In the genomic region with DNA sequence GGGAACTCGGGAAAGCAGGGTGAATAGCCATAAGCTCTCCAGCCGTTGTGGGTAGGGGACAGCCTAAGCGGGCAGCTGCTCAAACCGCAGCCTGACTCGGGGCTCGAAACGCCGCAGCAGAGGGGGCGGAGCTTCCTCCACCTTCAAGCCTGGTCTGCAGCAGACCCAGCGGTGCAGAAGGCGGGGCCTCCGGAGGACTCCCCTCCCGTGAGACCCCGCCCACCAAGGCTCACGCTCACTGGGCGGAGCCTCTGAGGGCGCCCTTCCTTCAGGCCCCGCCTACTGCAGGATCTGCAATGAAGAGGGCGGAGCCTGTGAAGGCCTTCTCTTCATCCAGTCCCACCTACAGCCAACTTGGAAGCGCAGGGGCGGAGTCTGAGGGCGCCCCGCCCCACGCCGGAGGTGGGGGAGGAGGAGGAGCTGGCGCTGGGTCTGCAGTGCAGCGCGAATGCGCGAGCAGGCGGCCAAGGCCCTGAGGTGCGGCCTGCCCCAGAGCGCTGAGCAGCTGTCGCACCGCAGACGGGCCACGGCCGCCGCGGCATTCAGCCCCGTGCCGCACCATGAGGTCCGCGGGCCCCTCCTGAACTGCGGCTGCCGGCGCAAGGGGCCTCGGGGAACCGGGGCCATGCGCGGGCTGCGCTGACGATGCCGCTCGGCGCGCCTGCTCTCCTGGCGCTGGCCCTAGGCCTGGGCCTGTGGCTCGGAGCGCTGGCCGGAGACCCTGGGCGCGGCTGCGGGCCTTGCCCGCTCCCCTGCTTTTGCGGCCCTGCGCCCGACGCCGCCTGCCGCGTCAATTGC, we compare ENCODE assay signal across 8 mouse cellular contexts. TPM values are rescaled to one million over a fixed set of nuclear protein-coding genes. Genes with fewer than 3 reads are reported as not detected.
DNase-seq lines count a peak whose midpoint lies in the region; ATAC-seq and TF ChIP-seq lines count a peak whose summit lies in the region.

A gene (plus strand): TSS at position 217 of the 798 bp plus-strand sequence.

- H3K79me3 ChIP-seq in C2C12 (ENCODE audit: low read depth) = peaks cover 37% of the 10 kb centered on the region

- DNase-seq in brain, embryonic 14.5 days (ENCODE audit: low read depth) = peak; percentile 99
- DNase-seq in liver, adult 2 months (ENCODE audit: extremely low read depth, low read depth, low spot score) = peak; percentile 96
- peak; percentile 100 for DNase-seq in splenic B cell, adult 2 months (ENCODE audit: low read depth, low spot score)

- H3K27me3 ChIP-seq in C2C12 (ENCODE audit: control insufficient read depth, insufficient read depth, insufficient read length) = no peaks in the 10 kb centered on the region
- H3K27me3 ChIP-seq in erythroblast, embryonic 14.5 days (ENCODE audit: control insufficient read depth) = peaks cover 4% of the 10 kb centered on the region
- peaks cover under 1% of the 10 kb centered on the region; the same call in 1 of the 2 replicates for H3K27me3 ChIP-seq in heart, embryonic 11.5 days (ENCODE audit: control insufficient read depth, insufficient read depth, low read length)
- no peaks in the 10 kb centered on the region for H3K27me3 ChIP-seq in kidney, embryonic 16.5 days (ENCODE audit: insufficient read depth, low read length)
- H3K27me3 ChIP-seq in liver, adult 2 months (ENCODE audit: control insufficient read depth, insufficient read depth, low read length) = no peaks in the 10 kb centered on the region
- H3K27me3 ChIP-seq in myocyte (ENCODE audit: control insufficient read depth, insufficient read depth, insufficient read length) = peaks cover under 1% of the 10 kb centered on the region
- H3K27me3 ChIP-seq in splenic B cell, adult 2 months (ENCODE audit: control insufficient read depth, insufficient read depth, low read length, poor library complexity, severe bottlenecking) = no peaks in the 10 kb centered on the region

- H3K79me2 ChIP-seq in C2C12 (ENCODE audit: control insufficient read depth, insufficient read depth) (peaks cover 48% of the 10 kb centered on the region), myocyte (ENCODE audit: control insufficient read depth, insufficient read depth) (peaks cover 43% of the 10 kb centered on the region)
- H3K79me2 ChIP-seq in liver, adult 2 months (ENCODE audit: control insufficient read depth, insufficient read depth, low read length) = peaks cover 22% of the 10 kb centered on the region

- no peak for TF ChIP-seq CTCF in C2C12 (IDR thresholded peaks at IDR 0.05; ENCODE audit: control insufficient read depth, insufficient read depth, insufficient read length)
- TF ChIP-seq CTCF in brain, embryonic 14.5 days (IDR thresholded peaks at IDR 0.05; ENCODE audit: borderline replicate concordance, extremely low read depth, insufficient read depth, insufficient read length) = no peak
- no peak for TF ChIP-seq CTCF in liver, adult 2 months (IDR thresholded peaks at IDR 0.05; ENCODE audit: low read depth, low read length)

- peaks cover 38% of the 10 kb centered on the region for H3K4me1 ChIP-seq in erythroblast, embryonic 14.5 days (ENCODE audit: control insufficient read depth)
- peaks cover 13% of the 10 kb centered on the region for H3K4me1 ChIP-seq in heart, embryonic 11.5 days (ENCODE audit: control insufficient read depth, insufficient read depth, low read length)
- H3K4me1 ChIP-seq in kidney, embryonic 16.5 days (ENCODE audit: insufficient read depth, low read length) = peaks cover 17% of the 10 kb centered on the region
- peaks cover 8% of the 10 kb centered on the region for H3K4me1 ChIP-seq in liver, adult 2 months (ENCODE audit: control insufficient read depth, insufficient read depth, low read length)

- peak; percentile 100 for TF ChIP-seq POLR2A in brain, embryonic 14.5 days (IDR thresholded peaks at IDR 0.05; ENCODE audit: borderline replicate concordance, extremely low read depth, insufficient read depth, insufficient read length, poor library complexity, severe bottlenecking)
- peak; percentile 98 for TF ChIP-seq POLR2A in liver, adult 2 months (IDR thresholded peaks at IDR 0.05; ENCODE audit: extremely low read depth, insufficient read depth, low read length)
- TF ChIP-seq POLR2A in myocyte (IDR thresholded peaks at IDR 0.05; ENCODE audit: insufficient read length, low read depth) = peak; percentile 97

- under 1% methylated on average over 65 of the region's 72 CpGs for WGBS in heart, embryonic 11.5 days (ENCODE audit: insufficient replicate concordance)
- WGBS in kidney, embryonic 16.5 days = under 1% methylated on average over 67 of the region's 72 CpGs
- under 1% methylated on average over 71 of the region's 72 CpGs for WGBS in liver, adult 2 months

- ATAC-seq in heart, embryonic 11.5 days (replicated peaks; ENCODE audit: insufficient number of reproducible peaks, low FRiP score, low TSS enrichment) = peak; percentile 97
- ATAC-seq in kidney, embryonic 16.5 days (ENCODE audit: low FRiP score, low TSS enrichment) = peak; percentile 96

- H3ac ChIP-seq in C2C12 (ENCODE audit: control insufficient read depth, insufficient read length, low read depth) = peak within 1 kb of the TSS; percentile 85
- H3ac ChIP-seq in myocyte (ENCODE audit: control insufficient read depth, insufficient read length) = peak within 1 kb of the TSS; percentile 76

- H3K9me3 ChIP-seq in erythroblast, embryonic 14.5 days (ENCODE audit: control insufficient read depth, low read length) = no peaks in the 10 kb centered on the region
- no peaks in the 10 kb centered on the region for H3K9me3 ChIP-seq in heart, embryonic 11.5 days (replicated peaks; ENCODE audit: control insufficient read depth, low read length)
- H3K9me3 ChIP-seq in kidney, embryonic 16.5 days (ENCODE audit: low read length) = no peaks in the 10 kb centered on the region

- H3K9ac ChIP-seq in heart, embryonic 11.5 days (ENCODE audit: low read depth, low read length) = peak within 1 kb of the TSS; percentile 81
- peak within 1 kb of the TSS; percentile 89 for H3K9ac ChIP-seq in kidney, embryonic 16.5 days (replicated peaks; ENCODE audit: low read length)
- H3K9ac ChIP-seq in liver, adult 2 months (ENCODE audit: low read depth, low read length) = peak within 1 kb of the TSS; percentile 94

- peak within 1 kb of the TSS; percentile 42 for H3K4me3 ChIP-seq in C2C12 (ENCODE audit: insufficient read depth, poor library complexity, severe bottlenecking)
- H3K4me3 ChIP-seq in erythroblast, embryonic 14.5 days (replicated peaks) = peak within 1 kb of the TSS; percentile 85
- H3K4me3 ChIP-seq in heart, embryonic 11.5 days (ENCODE audit: low read depth, low read length) = peak within 1 kb of the TSS; percentile 69
- peak within 1 kb of the TSS; percentile 67 for H3K4me3 ChIP-seq in kidney, embryonic 16.5 days (ENCODE audit: low read length)
- H3K4me3 ChIP-seq in liver, adult 2 months (ENCODE audit: insufficient read depth, low read depth, low read length) = peak within 1 kb of the TSS; percentile 74
- peak within 1 kb of the TSS; percentile 42 for H3K4me3 ChIP-seq in myocyte

- peak within 1 kb of the TSS; percentile 98 for H3K4me2 ChIP-seq in heart, embryonic 11.5 days
- H3K4me2 ChIP-seq in kidney, embryonic 16.5 days (replicated peaks; ENCODE audit: low read depth, low read length) = peak within 1 kb of the TSS; percentile 81
- H3K4me2 ChIP-seq in myocyte (ENCODE audit: low read depth) = peak within 1 kb of the TSS; percentile 91

- H3K36me3 ChIP-seq in C2C12 (ENCODE audit: control insufficient read depth, insufficient read depth) (peaks cover 7% of the 10 kb centered on the region), myocyte (ENCODE audit: control insufficient read depth, insufficient read depth) (no peaks in the 10 kb centered on the region)
- no peaks in the 10 kb centered on the region for H3K36me3 ChIP-seq in erythroblast, embryonic 14.5 days (ENCODE audit: control insufficient read depth)
- no peaks in the 10 kb centered on the region for H3K36me3 ChIP-seq in heart, embryonic 11.5 days (ENCODE audit: control insufficient read depth, insufficient read depth, low read length)
- H3K36me3 ChIP-seq in kidney, embryonic 16.5 days (ENCODE audit: insufficient read depth, low read length) = no peaks in the 10 kb centered on the region
- no peaks in the 10 kb centered on the region for H3K36me3 ChIP-seq in liver, adult 2 months (ENCODE audit: control insufficient read depth, insufficient read depth, low read length)
- peaks cover 1% of the 10 kb centered on the region; the same call in 1 of the 2 replicates for H3K36me3 ChIP-seq in splenic B cell, adult 2 months (ENCODE audit: control insufficient read depth, insufficient read depth, low read length, poor library complexity, severe bottlenecking)

- H3K27ac ChIP-seq in heart, embryonic 11.5 days (ENCODE audit: low read depth, low read length) = peak within 1 kb of the TSS; percentile 92
- peak within 1 kb of the TSS; percentile 81 for H3K27ac ChIP-seq in kidney, embryonic 16.5 days (ENCODE audit: low read length)
- peak within 1 kb of the TSS; percentile 63 for H3K27ac ChIP-seq in liver, adult 2 months (replicated peaks; ENCODE audit: insufficient read depth, low read depth, low read length)

TF ChIP-seq in C2C12, 6 proteins besides CTCF, POLR2A, EP300 and RAD21:
- no peak for TF ChIP-seq FOSL1 (IDR thresholded peaks at IDR 0.05; ENCODE audit: insufficient read depth, low read length, poor library complexity, severe bottlenecking)
- TF ChIP-seq MAX (IDR thresholded peaks at IDR 0.05) = no peak
- TF ChIP-seq MYOD1 (IDR thresholded peaks at IDR 0.05; ENCODE audit: control insufficient read depth, insufficient read length, low read depth) = peak; percentile 52

TF ChIP-seq in myocyte, 11 proteins besides CTCF, POLR2A, EP300 and RAD21:
- TF ChIP-seq REST (IDR thresholded peaks at IDR 0.05; ENCODE audit: insufficient read depth, insufficient read length) (peak; percentile 27), MYOD1 (IDR thresholded peaks at IDR 0.05; ENCODE audit: control insufficient read depth in 1 of 3, insufficient read length in 2 of 3, low read depth in 2 of 3) (peak in 2 of 3 experiments; percentile 91 to 96), MYOG (IDR thresholded peaks at IDR 0.05; ENCODE audit: control insufficient read depth in 1 of 3, insufficient read depth in 1 of 3, insufficient read length in 2 of 3, low read depth in 2 of 3) (peak in 2 of 3 experiments; percentile 97), POLR2AphosphoS2 (IDR thresholded peaks at IDR 0.05; ENCODE audit: insufficient read length, low read depth) (peak; percentile 100), TCF3 (IDR thresholded peaks at IDR 0.05; ENCODE audit: insufficient read length, low read depth) (peak; percentile 83), E2F4 (IDR thresholded peaks at IDR 0.05; ENCODE audit: insufficient read depth) (no peak), SRF (IDR thresholded peaks at IDR 0.05; ENCODE audit: control insufficient read depth, insufficient read length, low read depth) (no peak)

RNA-seq across cellular contexts. Expression of the gene that starts here (rescaled TPM):
- polyA plus RNA-seq in C2C12 (2012; fragmentation: generic; extraction: Trizol) (50.6 TPM), myocyte (2012; fragmentation: generic; extraction: Trizol) (47.2 TPM)
- 65.9 and 74.2 TPM in 2 replicates for polyA plus RNA-seq in brain, embryonic 14.5 days (2012; rRNA removed)
- polyA plus RNA-seq in erythroblast, embryonic 14.5 days (2012) = 0.14 and 0.21 TPM in 2 replicates
- 8.9 and 9.2 TPM in 2 replicates for polyA plus RNA-seq in heart, embryonic 11.5 days (2014; fragmentation: Nextera tagmentation; extraction: Ambion mirVana)
- 22.5 and 24.3 TPM in 2 replicates for polyA plus RNA-seq in kidney, embryonic 16.5 days (2015; fragmentation: Nextera tagmentation; extraction: Ambion mirVana)
- 9.9 and 11.4 TPM in 2 replicates for total RNA-seq in liver, adult 2 months (2014; rRNA removed)
- 14.7 and 17.4 TPM in 2 replicates for polyA plus RNA-seq in liver, adult 2 months (2012; rRNA removed)

Comparison
In these comparisons a context has a peak if more than half of its experiments do, and no peak if none do; other contexts are left out.
1. Peak in every context shown above with its lines: DNase-seq, ATAC-seq, H3K4me3 ChIP-seq and H3K27ac ChIP-seq.